Mouse (Mus musculus) CD4-positive naive resting alpha-beta T cell, adult 76 days (primary cell): ENCODE measurements around the gene Atm. TPM values are rescaled to one million over a fixed set of nuclear protein-coding genes. Genes with fewer than 3 reads are reported as not detected.

Experiments used
- total RNA-seq: library from RNA; stranded (reverse); gene quantifications from one replicate; pipeline ENCODE4 v1.2.4, GENCODE M21; 2023

The Atm gene
- 63.6 TPM for total RNA-seq

GRCm38 (mm10) chr9:53536558-53537320 is at the start of gene Atm, which contains the start of gene Npat:
TSS of gene Atm (minus strand) at chr9:53536740.
TSS of gene Npat (plus strand) at chr9:53537047.

GRCm38 (mm10) chr9:53402291-53402711 is 134.2 kb downstream of the Atm start, which contains the start of gene 4930550C14Rik:
TSS of gene 4930550C14Rik (plus strand) at chr9:53402325.

Other genes starting within 250 kb of the Atm start
- gene Exph5, start 235.1 kb downstream of the Atm start, total RNA-seq, result 0.32 TPM
- gene Kdelc2, start 152.7 kb downstream of the Atm start, total RNA-seq, result 0.59 TPM
- not detected for gene 4930550C14Rik, start 134.4 kb downstream of the Atm start, total RNA-seq
- gene Npat, start 307 bp upstream of the Atm start, total RNA-seq, result 22.6 TPM
- gene Acat1, start 73.6 kb upstream of the Atm start, total RNA-seq, result 34.2 TPM
- gene Cul5, start 133.3 kb upstream of the Atm start, total RNA-seq, result 27.5 TPM
- 0.67 TPM for gene Rab39, start 169.5 kb upstream of the Atm start, total RNA-seq
- gene Slc35f2, start 234.8 kb upstream of the Atm start, total RNA-seq, result 8.9 TPM